Mouse (Mus musculus) macrophage (primary cell): ENCODE results near the gene BC030870. TPM values are rescaled to one million over a fixed set of nuclear protein-coding genes. Genes with fewer than 3 reads are reported as not detected.
"Not testable (repeated sequence)": the region's sequence is repeated elsewhere in the genome, so short reads cannot be mapped to it uniquely, and the experiment has no call there.

ENCODE experiments used
- H3K27ac ChIP-seq: fragments of 350-480 bp; formaldehyde crosslinking; 2 replicates; pipeline ENCODE4 v1.9.0; 2021
- H3K36me3 ChIP-seq: fragments of 350-480 bp; formaldehyde crosslinking; 2 replicates; pipeline ENCODE4 v1.9.0; 2021; ENCODE audit errors: inconsistent target
- H3K4me3 ChIP-seq: fragments of 350-480 bp; formaldehyde crosslinking; 2 replicates; pipeline ENCODE4 v1.9.0; 2021; ENCODE audit errors: inconsistent target
- H3K79me2 ChIP-seq: fragments of 350-480 bp; formaldehyde crosslinking; 2 replicates; pipeline ENCODE4 v1.9.0; 2021; ENCODE audit errors: inconsistent target
- WGBS: methylation state at CpG from one replicate; pipeline ENCODE4 v1.1.7; 2026; ENCODE audit warnings: inconsistent platforms; ENCODE audit not compliant: missing documents; 5-methylcytosine and 5-hydroxymethylcytosine counted together
- polyA plus RNA-seq: library from polyadenylated mRNA; stranded (reverse); fragments of 250-400 nt; gene quantifications from 3 replicates; pipeline ENCODE4 v1.2.4, GENCODE M21; 2018; ENCODE audit warnings: inconsistent platforms
- total RNA-seq, 78 experiments: library from RNA; depleted of rRNA; stranded (reverse); fragments of 250-400 nt; gene quantifications; 1 replicate in 9 of 78; 2 replicates in 24 of 78; 3 replicates in 43 of 78; 4 replicates in 2 of 78; pipeline ENCODE4 v1.2.4; 2018; ENCODE audit warnings: inconsistent platforms in 56 of 78

BC030870 gene
- total RNA-seq (2018; cell fraction: chromatin; rRNA removed), result not detected
- not detected for total RNA-seq (2018; cell fraction: cytosol; rRNA removed)
- not detected for total RNA-seq (2018; cell fraction: nucleus; rRNA removed)
- polyA plus RNA-seq, result not detected in 3 replicates

- no peaks in the 10 kb centered on the region for H3K79me2 ChIP-seq
- no peak within 1 kb of the TSS for H3K27ac ChIP-seq
- WGBS, result 84% methylated on average over 15 of the region's 15 CpGs
- H3K36me3 ChIP-seq, result no peaks in the 10 kb centered on the region
- no peak within 1 kb of the TSS for H3K4me3 ChIP-seq
Observed at GRCm38 (mm10) chr8:65129199-65129788, at the start of gene BC030870. TSS of gene BC030870 (minus strand) at chr8:65129563.

DNA sequence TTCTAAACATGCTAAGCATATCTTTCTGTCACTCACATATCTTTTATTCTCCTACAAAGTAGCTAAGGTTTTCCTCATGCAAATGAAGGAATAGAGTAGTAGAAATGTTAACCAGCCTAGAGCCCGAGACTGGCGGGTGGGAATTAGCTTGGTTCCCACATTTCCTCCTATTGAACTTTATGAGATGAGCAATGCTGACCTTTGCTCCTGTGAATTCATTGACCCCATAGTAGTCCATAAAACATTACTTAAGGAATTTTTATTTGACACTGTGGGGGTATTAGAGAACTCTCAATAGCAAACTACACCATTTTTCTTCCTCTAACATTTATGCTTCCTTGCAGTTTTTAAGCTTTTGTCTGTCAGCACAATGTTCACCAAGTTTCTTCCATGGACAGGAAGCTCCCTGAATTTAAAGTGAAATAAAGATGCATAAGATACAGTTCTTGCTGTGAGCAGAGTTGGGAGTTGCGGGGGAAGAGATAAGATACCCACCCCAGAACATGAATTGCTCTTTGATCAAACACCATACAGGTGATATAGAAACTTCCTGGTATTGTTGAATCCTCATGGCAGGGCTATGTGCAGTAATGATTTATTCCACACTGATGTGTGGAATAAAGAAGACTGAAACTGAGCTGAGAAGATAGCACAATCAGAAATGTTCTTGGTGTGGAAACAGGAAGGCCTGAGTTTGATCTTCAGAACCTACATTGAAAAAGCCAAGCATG lies 45.5 kb upstream of the BC030870 start:
- 67% methylated on average over 3 of the region's 3 CpGs for WGBS
- Histone ChIP-seq H3K27ac (no peak overlapping the region), H3K79me2 (no peaks in the 10 kb centered on the region), H3K4me3 (no peak overlapping the region), H3K36me3 (no peaks in the 10 kb centered on the region)

- Histone ChIP-seq H3K27ac (no peak overlapping the region), H3K79me2 (no peaks in the 10 kb centered on the region), H3K4me3 (no peak overlapping the region), H3K36me3 (no peaks in the 10 kb centered on the region)
- WGBS, result 91% methylated on average over 3 of the region's 3 CpGs
Observed at GRCm38 (mm10) chr8:65169184-65169583, 39.8 kb upstream of the BC030870 start.

GRCm38 (mm10) chr8:65160676-65161075 lies 31.3 kb upstream of the BC030870 start:
- not testable (repeated sequence) for H3K4me3 ChIP-seq, H3K36me3 ChIP-seq, H3K27ac ChIP-seq, H3K79me2 ChIP-seq
- 40% methylated on average over 1 of the region's 1 CpGs for WGBS

GRCm38 (mm10) chr8:65159096-65159748 lies 29.9 kb upstream of the BC030870 start:
- no peak overlapping the region for H3K4me3 ChIP-seq
- no peaks in the 10 kb centered on the region for H3K79me2 ChIP-seq
- 68% methylated on average over 14 of the region's 14 CpGs for WGBS
- no peak overlapping the region for H3K27ac ChIP-seq
- no peaks in the 10 kb centered on the region for H3K36me3 ChIP-seq

DNA sequence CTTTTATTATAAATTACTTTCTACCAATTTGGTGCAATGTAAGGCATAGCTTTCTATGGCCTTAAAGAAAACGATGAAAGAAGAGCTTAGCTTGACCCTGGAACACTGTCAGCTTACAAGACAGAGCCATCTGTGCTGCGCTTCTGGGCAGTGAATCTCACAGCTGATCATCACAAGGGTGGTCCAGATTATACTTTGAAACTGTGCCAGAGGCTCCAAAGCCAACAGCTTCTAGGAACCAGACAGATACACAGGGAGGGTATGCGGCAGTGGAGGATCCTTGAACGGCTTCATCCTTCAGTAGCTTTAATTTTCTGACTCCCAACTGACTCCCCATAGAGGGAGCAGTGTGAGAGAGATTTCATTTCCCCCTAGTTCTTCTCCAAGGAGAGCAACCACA lies 28.5 kb upstream of the BC030870 start:
- H3K79me2 ChIP-seq, result no peaks in the 10 kb centered on the region
- WGBS, result 91% methylated on average over 4 of the region's 4 CpGs
- no peak overlapping the region for H3K27ac ChIP-seq
- no peak overlapping the region for H3K4me3 ChIP-seq
- no peaks in the 10 kb centered on the region for H3K36me3 ChIP-seq

DNA sequence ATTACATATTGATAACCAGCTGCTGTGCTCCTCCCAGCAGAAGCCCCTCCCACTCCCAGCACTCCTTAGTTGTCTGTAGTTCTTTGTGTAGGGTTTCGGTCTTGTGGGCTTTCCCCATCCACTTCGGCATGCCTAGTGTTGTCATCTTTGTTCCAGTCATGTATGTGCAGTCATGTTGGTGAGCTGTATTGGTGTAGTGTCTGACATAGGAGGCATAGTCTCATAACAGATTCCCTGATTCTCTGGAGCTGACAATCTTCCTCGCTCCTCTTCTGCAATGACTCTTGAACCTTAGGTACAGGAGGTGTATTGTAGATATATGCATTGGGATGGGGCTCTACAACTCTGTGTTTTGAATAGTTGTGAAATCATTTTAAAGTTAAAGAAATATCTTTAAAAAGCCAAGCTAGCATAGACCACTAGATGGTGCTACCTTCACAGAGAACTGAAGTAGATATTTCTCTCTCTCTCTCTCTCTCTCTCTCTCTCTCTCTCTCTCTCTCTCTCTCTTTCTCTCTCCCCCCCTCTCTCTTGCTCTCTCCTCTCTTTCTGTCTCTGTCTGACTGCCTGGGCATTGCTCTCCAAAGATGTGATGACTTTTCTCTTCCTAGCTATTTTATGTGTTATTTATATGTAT lies 9.6 kb upstream of the BC030870 start:
- 87% methylated on average over 3 of the region's 3 CpGs for WGBS
- H3K4me3 ChIP-seq, result no peak overlapping the region
- H3K79me2 ChIP-seq, result no peaks in the 10 kb centered on the region
- H3K36me3 ChIP-seq, result no peaks in the 10 kb centered on the region
- H3K27ac ChIP-seq, result no peak overlapping the region

DNA sequence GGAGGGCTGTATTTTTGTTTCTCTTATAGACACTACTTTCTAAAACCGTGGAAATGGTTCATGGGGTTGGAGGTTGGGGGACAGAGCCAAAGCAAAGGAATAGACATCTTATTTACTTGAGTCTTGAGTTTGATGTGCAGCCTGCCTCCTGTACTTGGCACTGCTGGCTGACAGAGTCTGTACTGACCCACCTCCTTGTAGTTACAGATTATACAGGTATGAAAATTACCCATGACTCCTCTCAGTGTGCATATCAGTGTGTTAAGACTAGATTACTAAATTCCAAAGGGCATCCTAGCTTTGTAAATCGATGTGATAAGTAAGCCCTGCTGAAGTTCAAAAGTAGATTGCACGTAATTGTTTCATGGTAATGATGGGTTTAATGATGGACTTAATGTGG lies 2.9 kb downstream of the BC030870 start:
- Histone ChIP-seq H3K36me3 (no peaks in the 10 kb centered on the region), H3K4me3 (no peak overlapping the region), H3K79me2 (no peaks in the 10 kb centered on the region), H3K27ac (no peak overlapping the region)
- 71% methylated on average over 3 of the region's 3 CpGs for WGBS

DNA sequence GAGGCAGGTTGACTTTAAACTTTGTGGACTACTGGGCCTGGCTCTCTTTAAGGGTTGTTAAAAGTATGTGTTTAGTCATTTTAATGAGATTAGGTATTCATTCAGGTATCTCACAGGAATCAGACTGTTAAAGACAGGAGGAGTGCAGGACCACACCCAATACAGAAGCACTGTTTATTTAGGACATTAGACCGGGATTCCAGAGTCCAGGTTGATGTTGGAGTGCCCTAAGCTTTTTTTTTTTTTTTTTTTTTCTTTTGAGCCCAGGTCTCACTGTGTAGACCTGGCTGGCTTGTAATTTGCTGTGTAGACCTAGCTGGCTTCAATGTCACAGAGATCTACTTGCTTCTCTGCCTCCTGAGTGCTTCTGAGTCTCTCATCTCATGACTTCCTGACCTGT lies 3.3 kb downstream of the BC030870 start:
- Histone ChIP-seq H3K27ac (no peak overlapping the region), H3K36me3 (no peaks in the 10 kb centered on the region), H3K79me2 (no peaks in the 10 kb centered on the region), H3K4me3 (no peak overlapping the region)
- WGBS, result 70% methylated on average over 1 of the region's 1 CpGs

GRCm38 (mm10) chr8:65112092-65112491 lies 17.3 kb downstream of the BC030870 start:
- Histone ChIP-seq H3K36me3 (no peaks in the 10 kb centered on the region), H3K4me3 (no peak overlapping the region), H3K79me2 (no peaks in the 10 kb centered on the region), H3K27ac (no peak overlapping the region)
- WGBS, result 85% methylated on average over 6 of the region's 6 CpGs

DNA sequence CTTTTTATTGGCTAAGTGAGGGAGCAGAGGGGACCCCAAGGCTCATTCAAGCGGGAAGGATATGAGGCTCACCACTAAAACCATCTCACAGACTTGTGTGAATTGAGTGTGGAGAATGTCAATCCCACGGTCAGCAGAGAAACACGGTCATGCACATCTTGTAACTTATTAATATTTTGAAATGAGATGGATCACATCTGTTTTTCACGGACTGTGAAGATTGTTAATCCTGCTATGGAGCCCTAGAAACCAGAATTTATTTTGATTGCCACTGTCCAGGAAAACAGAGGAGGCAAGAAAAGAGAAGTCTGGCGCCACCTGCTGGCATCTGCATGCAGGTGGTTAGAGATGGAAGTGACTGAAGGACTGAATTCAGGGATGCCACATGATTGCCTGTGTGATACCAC lies 19.1 kb downstream of the BC030870 start:
- Histone ChIP-seq H3K27ac (no peak overlapping the region), H3K4me3 (no peak overlapping the region), H3K79me2 (no peaks in the 10 kb centered on the region), H3K36me3 (no peaks in the 10 kb centered on the region)
- 43% methylated on average over 5 of the region's 5 CpGs for WGBS

DNA sequence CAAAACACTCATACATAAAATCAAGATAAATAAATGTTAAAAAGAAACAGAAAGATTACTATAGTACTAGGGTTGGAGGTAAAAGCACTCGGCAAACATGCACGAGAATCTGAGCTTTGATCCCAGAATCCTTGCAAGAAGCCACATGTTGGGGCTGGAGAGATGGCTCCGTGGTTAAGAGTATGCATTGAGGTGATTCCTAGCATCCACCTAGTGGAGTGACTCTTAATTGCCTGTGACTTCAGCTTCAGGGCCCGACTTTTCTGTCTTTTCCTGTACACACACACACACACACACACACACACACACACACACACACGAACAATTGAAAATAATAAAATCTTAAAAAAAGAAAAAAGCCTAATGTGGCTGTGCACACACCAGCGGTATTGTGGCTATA lies 20.4 kb downstream of the BC030870 start:
- Histone ChIP-seq H3K79me2 (no peaks in the 10 kb centered on the region), H3K36me3 (no peaks in the 10 kb centered on the region), H3K27ac (no peak overlapping the region), H3K4me3 (no peak overlapping the region)
- 74% methylated on average over 6 of the region's 6 CpGs for WGBS

- 94% methylated on average over 25 of the region's 25 CpGs for WGBS
- no peak overlapping the region for H3K27ac ChIP-seq
Observed at GRCm38 (mm10) chr8:65107936-65108718, 21.2 kb downstream of the BC030870 start.

GRCm38 (mm10) chr8:65104041-65104440 lies 25.3 kb downstream of the BC030870 start:
- Histone ChIP-seq H3K4me3 (no peak overlapping the region), H3K79me2 (no peaks in the 10 kb centered on the region), H3K36me3 (no peaks in the 10 kb centered on the region), H3K27ac (no peak overlapping the region)
- WGBS, result 63% methylated on average over 4 of the region's 4 CpGs

More at GRCm38 (mm10) chr8:65107936-65108718, 21.2 kb downstream of the BC030870 start:
- H3K4me3 ChIP-seq, result no peak overlapping the region
- H3K36me3 ChIP-seq, result no peaks in the 10 kb centered on the region
- no peaks in the 10 kb centered on the region for H3K79me2 ChIP-seq
